Mouse (Mus musculus) midbrain, embryonic 10.5 days (tissue): Measurements from ENCODE around the gene Slc12a8. TPM values are rescaled to one million over a fixed set of nuclear protein-coding genes. Genes with fewer than 3 reads are reported as not detected.

ENCODE experiments used
- DNase-seq: peaks from one replicate; pipeline ENCODE4 v3.0.0-alpha.2; 2017; ENCODE audit warnings: low spot score
- H3K27ac ChIP-seq: fragments of 300-500 bp; sonication (generic); replicated peaks from 2 replicates; pipeline ENCODE4 v1.5.1; 2016; ENCODE audit warnings: mild to moderate bottlenecking
- H3K27me3 ChIP-seq: fragments of 300-500 bp; sonication (generic); 2 replicates; pipeline ENCODE4 v1.6.1; 2016; ENCODE audit warnings: low read depth, mild to moderate bottlenecking; ENCODE audit not compliant: poor library complexity, severe bottlenecking
- H3K36me3 ChIP-seq: fragments of 300-500 bp; sonication (generic); 2 replicates; pipeline ENCODE4 v1.6.1; 2016; ENCODE audit warnings: mild to moderate bottlenecking, moderate library complexity
- H3K4me1 ChIP-seq: fragments of 300-500 bp; sonication (generic); 2 replicates; pipeline ENCODE4 v1.6.1; 2016
- H3K4me3 ChIP-seq: fragments of 300-500 bp; sonication (generic); 2 replicates; pipeline ENCODE4 v1.5.1; 2016; ENCODE audit warnings: mild to moderate bottlenecking, moderate library complexity
- H3K9me3 ChIP-seq: fragments of 300-500 bp; sonication (generic); replicated peaks from 2 replicates; pipeline ENCODE4 v1.6.1; 2016; ENCODE audit warnings: mild to moderate bottlenecking
- WGBS: fragments of 180-500 bp; shearing (Covaris S2); methylation state at CpG from one replicate; pipeline ENCODE4 v1.1.7; 2016; 5-methylcytosine and 5-hydroxymethylcytosine counted together
- polyA plus RNA-seq: library from polyadenylated mRNA; unstranded; fragments of >200 nt; fragmentation: Nextera tagmentation; extraction: Ambion mirVana; gene quantifications from 2 replicates; pipeline ENCODE4 v1.2.1, GENCODE M21; 2016

Gene Slc12a8
- polyA plus RNA-seq, 1 experiment from 2014 or later = 1.9 TPM

DNA sequence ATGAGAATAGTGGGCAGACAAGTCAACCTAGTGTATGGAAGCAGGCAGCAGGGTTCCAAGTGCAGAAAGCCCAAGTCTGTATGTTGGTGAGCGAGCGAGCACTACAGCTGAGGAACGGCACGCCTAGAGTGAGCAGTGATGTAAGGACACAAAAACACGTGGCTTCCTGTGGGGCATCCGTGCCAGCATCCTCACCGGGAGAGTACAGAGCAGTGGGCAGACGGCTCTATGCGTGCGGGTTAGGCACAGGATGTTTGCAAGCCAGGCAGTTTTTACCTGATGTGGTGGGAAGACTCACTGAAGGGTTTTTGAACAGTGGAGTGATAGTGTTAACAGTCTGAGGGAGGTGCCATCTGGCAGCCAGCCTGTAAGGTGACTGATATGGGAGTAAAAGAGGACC is 190.9 kb downstream of the Slc12a8 start:
- Histone ChIP-seq H3K27me3 (no peaks in the 10 kb centered on the region), H3K9me3 (no peaks in the 10 kb centered on the region), H3K27ac (no peak overlapping the region), H3K4me1 (peaks cover 23% of the 10 kb centered on the region), H3K36me3 (peaks cover 82% of the 10 kb centered on the region), H3K4me3 (no peak overlapping the region)
- WGBS = 95% methylated on average over 10 of the region's 10 CpGs
- DNase-seq = no peak

DNA sequence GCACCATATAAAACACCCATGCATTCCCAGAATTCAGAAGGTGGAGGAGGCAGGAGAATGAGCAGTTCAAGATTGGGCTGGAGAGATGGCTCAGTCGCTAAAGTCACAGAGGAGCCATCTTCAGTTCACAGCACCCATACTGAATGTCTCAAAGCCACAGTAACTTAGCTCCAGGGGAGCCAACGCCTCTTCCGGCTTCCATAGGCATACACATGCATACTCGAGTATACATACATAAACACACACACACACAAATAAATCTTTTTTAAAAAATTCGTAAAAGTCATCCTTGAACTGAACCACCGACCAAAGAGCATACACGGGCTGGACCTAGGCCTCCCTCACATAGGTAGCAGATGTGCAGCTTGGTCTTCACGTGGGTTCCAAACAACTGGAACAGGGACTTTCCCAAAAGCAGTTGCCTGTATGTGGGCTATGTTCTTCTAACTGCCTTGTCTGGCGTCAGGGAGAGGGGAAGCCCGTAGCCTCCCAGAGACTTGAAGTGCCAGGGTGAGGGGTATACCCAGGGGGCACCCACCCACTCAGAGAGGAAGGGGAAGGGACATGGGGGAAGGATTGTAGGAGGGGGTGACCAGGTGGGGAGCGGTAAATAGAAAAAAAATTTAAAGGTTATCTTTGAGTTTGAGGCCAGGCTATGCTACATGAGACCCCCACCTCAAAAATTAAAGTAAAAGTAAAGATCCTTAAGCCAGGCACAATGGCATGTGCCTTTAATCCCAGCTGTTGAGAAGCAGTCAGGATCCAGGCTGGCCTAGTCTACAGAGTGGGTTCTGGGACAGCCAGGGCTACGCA is 191.7 kb downstream of the Slc12a8 start:
- Histone ChIP-seq H3K4me1 (peaks cover 25% of the 10 kb centered on the region), H3K27me3 (no peaks in the 10 kb centered on the region), H3K36me3 (peaks cover 85% of the 10 kb centered on the region), H3K4me3 (no peak overlapping the region), H3K27ac (no peak overlapping the region), H3K9me3 (no peaks in the 10 kb centered on the region)
- DNase-seq = no peak
- WGBS = 94% methylated on average over 12 of the region's 12 CpGs

Other genes with a start within 250 kb of the Slc12a8 start
- gene Zfp148, start 136.5 kb upstream of the Slc12a8 start, polyA plus RNA-seq = 40.7 and 46.3 TPM in 2 replicates
- 34.3 and 45.7 TPM in 2 replicates for gene Heg1, start 167.0 kb downstream of the Slc12a8 start, polyA plus RNA-seq